Mouse (Mus musculus) lung, embryonic 14.5 days (tissue): ENCODE results near the gene Triap1. TPM values are rescaled to one million over a fixed set of nuclear protein-coding genes. Genes with fewer than 3 reads are reported as not detected.

Experiments used
- ATAC-seq: fragments of 200-750 bp; cut with Nextera tagmentation; 2 replicates; pipeline ENCODE4 v1.8.0; 2017; ENCODE audit warnings: mild to moderate bottlenecking, moderate TSS enrichment, moderate library complexity; ENCODE audit not compliant: insufficient read depth
- DNase-seq: peaks from one replicate; pipeline ENCODE4 v3.0.0-alpha.2; 2015
- H3K27ac ChIP-seq: fragments of 300-500 bp; sonication (generic); 2 replicates; pipeline ENCODE4 v1.5.1; 2014; ENCODE audit warnings: low read depth, mild to moderate bottlenecking, moderate library complexity
- H3K27me3 ChIP-seq: fragments of 300-500 bp; sonication (generic); 2 replicates; pipeline ENCODE4 v1.6.1; 2014; ENCODE audit warnings: low read length, control low read depth; ENCODE audit not compliant: insufficient read depth
- H3K36me3 ChIP-seq: fragments of 300-500 bp; sonication (generic); 2 replicates; pipeline ENCODE4 v1.6.1; 2014; ENCODE audit warnings: control low read depth; ENCODE audit not compliant: insufficient read depth
- H3K4me1 ChIP-seq: fragments of 300-500 bp; sonication (generic); 2 replicates; pipeline ENCODE4 v1.6.1; 2014; ENCODE audit warnings: antibody characterized with exemption, control low read depth; ENCODE audit not compliant: insufficient read depth
- H3K4me2 ChIP-seq: fragments of 300-500 bp; sonication (generic); 2 replicates; pipeline ENCODE4 v1.6.1; 2014; ENCODE audit warnings: mild to moderate bottlenecking
- H3K4me3 ChIP-seq: fragments of 300-500 bp; sonication (generic); 2 replicates; pipeline ENCODE4 v1.5.1; 2014; ENCODE audit warnings: low read depth, low read length
- H3K9ac ChIP-seq: fragments of 300-500 bp; sonication (generic); 2 replicates; pipeline ENCODE4 v1.6.1; 2014
- H3K9me3 ChIP-seq: fragments of 300-500 bp; sonication (generic); 2 replicates; pipeline ENCODE4 v1.6.1; 2016; ENCODE audit warnings: low read depth, low read length, control low read depth
- CTCF ChIP-seq: IDR thresholded peaks from 2 replicates; pipeline ENCODE4 v1.5.1; 2016; ENCODE audit warnings: antibody characterized with exemption, low read depth
- WGBS: fragments of 180-500 bp; shearing (Covaris S2); extraction: QIAGEN DNeasy Blood & Tissue Kit; methylation state at CpG from one replicate; pipeline ENCODE4 v1.1.7; 2014; 5-methylcytosine and 5-hydroxymethylcytosine counted together
- polyA plus RNA-seq: library from polyadenylated mRNA; unstranded; fragments of >200 nt; fragmentation: Nextera tagmentation; extraction: Ambion mirVana; gene quantifications from 2 replicates; pipeline ENCODE4 v1.2.1, GENCODE M21; 2014

The Triap1 gene
- polyA plus RNA-seq, 1 experiment from 2014 or later: 61.9 TPM

DNA sequence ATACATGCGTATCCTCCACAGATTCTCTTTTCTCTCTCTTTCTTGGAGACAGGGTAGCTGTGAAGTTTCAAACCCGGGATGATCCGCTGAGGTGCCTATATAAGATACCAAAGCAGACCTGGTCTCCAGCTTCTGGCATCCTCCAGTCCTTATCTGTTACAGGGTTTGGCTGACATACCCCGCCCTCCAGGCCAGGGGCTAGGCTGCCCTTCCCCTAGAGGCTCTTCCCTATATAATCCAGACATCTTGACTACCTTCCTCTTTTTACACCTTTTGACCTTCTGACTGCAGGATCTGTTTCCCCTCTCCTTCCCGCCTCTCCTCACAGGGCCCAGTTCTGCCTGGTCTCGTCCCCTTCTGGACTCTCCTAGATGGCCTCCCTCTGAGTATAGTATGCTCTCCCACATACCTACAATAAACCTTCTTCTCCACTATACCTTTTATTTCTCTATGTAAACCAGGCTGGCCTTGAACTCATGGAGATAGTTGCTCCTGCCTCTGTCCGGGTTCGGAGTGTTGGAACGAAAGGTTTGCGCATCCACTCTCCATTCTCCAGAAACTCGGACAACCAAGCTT, 14.7 kb upstream of the Triap1 start:
- Histone ChIP-seq H3K36me3 (peaks cover 20% of the 10 kb centered on the region), H3K4me3 (peak overlapping the region; percentile 95), H3K4me2 (peak overlapping the region; percentile 89), H3K27ac (peak overlapping the region; percentile 86), H3K9me3 (no peaks in the 10 kb centered on the region), H3K9ac (peak overlapping the region; percentile 94), H3K27me3 (no peaks in the 10 kb centered on the region), H3K4me1 (peaks cover 5% of the 10 kb centered on the region; the same call in 1 of the 2 replicates)
- no peak for TF ChIP-seq CTCF
- 19% methylated on average over 11 of the region's 11 CpGs for WGBS
- DNase-seq: no peak
- peak; percentile 55 for ATAC-seq

DNA sequence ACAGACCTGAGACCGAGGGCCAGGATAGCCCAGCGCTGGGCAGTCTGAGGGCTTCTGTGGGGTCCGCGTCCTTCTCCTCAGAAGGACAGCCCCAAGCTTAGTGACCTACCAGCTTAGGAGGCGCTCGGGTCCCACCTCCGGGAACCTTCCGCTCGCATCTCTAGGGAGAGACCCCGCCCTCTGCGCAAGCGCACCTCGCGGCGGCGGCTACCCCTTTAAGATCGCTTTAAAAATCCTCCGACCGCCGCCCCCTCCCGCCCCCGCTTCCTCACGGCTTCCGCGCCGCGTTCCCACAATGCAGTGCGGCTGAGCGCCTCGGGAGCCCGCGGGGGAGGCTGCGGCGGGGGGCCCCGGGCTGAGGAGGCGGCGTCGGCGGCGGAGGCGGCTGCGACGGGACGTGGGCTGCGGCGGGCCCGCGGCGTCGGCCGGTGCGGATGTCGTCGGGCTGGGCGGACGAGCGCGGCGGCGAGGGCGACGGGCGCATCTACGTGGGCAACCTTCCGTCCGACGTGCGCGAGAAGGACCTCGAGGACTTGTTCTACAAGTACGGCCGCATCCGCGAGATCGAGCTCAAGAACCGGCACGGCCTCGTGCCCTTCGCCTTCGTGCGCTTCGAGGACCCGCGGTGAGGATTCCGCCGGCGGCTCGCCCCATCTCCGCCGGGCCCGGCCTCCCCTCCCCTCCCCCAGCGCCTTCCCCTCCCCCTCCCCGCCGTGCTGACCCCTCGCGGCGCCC, 14.0 kb upstream of the Triap1 start, which contains the start of gene Srsf9:
Gene Srsf9 (plus strand): TSS at position 303 of the 735 bp plus-strand sequence.
- DNase-seq (peak; percentile 97), ATAC-seq (peak; percentile 93)
- peak within 1 kb of the TSS; percentile 89 for H3K4me2 ChIP-seq
- H3K9me3 ChIP-seq: no peaks in the 10 kb centered on the region
- peak within 1 kb of the TSS; percentile 86 for H3K27ac ChIP-seq
- H3K9ac ChIP-seq: peak within 1 kb of the TSS; percentile 94
- TF ChIP-seq CTCF: no peak
- peaks cover 27% of the 10 kb centered on the region for H3K36me3 ChIP-seq
- peaks cover 5% of the 10 kb centered on the region; the same call in 1 of the 2 replicates for H3K4me1 ChIP-seq
- H3K4me3 ChIP-seq: peak within 1 kb of the TSS; percentile 95
- under 1% methylated on average over 90 of the region's 97 CpGs for WGBS
- no peaks in the 10 kb centered on the region for H3K27me3 ChIP-seq

DNA sequence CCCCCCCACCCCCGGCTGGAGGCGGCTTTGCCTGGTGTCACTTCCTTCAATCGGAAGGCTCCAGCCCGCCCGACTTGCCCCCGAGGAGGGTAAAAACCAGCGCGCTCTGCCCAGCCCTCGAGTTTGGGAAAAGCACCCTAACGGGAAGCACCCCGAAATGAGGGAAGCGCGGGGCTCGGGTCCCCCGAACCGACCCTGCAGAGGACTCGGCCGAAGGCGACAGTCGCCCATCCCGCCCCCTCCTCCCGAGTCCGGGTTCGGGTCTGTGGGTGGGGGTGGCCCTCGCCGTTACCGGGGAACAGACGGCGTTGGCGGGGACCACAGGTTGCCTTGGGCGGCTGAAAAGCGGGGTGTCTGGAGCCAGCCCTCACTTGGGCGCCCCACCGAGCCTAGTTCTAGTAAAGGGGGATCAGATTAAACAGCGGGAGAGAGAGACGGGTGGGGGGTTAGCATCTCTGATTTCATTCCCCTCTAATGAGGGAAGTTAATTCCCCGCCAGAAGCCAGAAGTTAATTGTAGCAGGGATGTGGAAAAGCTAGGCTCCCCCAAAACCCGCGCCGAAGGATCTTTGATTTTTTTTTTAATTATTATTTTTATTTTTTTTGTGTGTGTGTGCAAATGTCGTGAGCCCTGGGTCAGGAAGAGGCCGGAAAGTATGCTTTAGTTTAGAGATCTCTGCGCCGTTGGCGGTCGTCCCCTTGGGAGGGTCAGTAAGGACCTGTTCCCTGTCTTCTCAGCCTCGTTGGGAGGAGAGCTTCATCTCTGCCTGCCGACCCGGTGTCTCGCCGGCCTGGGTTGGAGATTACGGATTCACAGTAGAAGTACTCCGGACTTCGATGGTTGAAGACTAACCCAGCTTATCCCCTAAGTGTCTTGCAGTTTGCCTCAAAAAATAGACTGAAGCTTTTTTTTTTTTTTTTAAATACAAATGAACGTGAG, 13.1 kb upstream of the Triap1 start:
- Histone ChIP-seq H3K9ac (peak overlapping the region; percentile 94), H3K27me3 (no peaks in the 10 kb centered on the region), H3K4me1 (peaks cover 5% of the 10 kb centered on the region; the same call in 1 of the 2 replicates), H3K36me3 (peaks cover 35% of the 10 kb centered on the region), H3K4me2 (peak overlapping the region; percentile 89), H3K4me3 (peak overlapping the region; percentile 95), H3K9me3 (no peaks in the 10 kb centered on the region), H3K27ac (peak overlapping the region; percentile 86)
- under 1% methylated on average over 55 of the region's 55 CpGs for WGBS
- DNase-seq: peak; percentile 40
- ATAC-seq: peak; percentile 21
- TF ChIP-seq CTCF: no peak

DNA sequence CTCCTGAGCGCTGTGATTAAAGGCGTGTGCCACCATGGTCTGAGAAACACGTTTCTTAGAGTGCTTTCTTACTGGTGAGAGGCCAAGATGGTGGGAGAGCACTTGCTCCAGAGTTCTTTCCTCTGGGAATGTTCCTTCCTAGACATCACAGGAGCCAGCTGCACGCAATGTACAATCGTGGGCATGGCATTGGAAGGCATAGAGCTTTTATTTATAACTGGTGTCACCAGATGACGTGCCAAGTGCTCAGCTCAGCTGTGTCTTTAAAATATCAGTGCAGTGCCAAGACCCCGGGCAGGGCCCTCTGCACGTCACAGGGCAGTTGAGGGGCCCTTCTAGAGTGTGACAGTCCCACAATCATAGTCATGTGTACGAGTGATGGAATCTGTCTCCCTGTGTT, 10.1 kb upstream of the Triap1 start:
- H3K9me3 ChIP-seq: no peaks in the 10 kb centered on the region
- DNase-seq (no peak), ATAC-seq (no peak)
- H3K4me2 ChIP-seq: no peak overlapping the region
- TF ChIP-seq CTCF: no peak
- no peak overlapping the region for H3K4me3 ChIP-seq
- no peaks in the 10 kb centered on the region for H3K27me3 ChIP-seq
- no peak overlapping the region; the same call in 1 of the 2 replicates for H3K27ac ChIP-seq
- H3K4me1 ChIP-seq: peaks cover 5% of the 10 kb centered on the region; the same call in 1 of the 2 replicates
- H3K9ac ChIP-seq: no peak overlapping the region
- peaks cover 66% of the 10 kb centered on the region for H3K36me3 ChIP-seq
- 72% methylated on average over 9 of the region's 9 CpGs for WGBS

DNA sequence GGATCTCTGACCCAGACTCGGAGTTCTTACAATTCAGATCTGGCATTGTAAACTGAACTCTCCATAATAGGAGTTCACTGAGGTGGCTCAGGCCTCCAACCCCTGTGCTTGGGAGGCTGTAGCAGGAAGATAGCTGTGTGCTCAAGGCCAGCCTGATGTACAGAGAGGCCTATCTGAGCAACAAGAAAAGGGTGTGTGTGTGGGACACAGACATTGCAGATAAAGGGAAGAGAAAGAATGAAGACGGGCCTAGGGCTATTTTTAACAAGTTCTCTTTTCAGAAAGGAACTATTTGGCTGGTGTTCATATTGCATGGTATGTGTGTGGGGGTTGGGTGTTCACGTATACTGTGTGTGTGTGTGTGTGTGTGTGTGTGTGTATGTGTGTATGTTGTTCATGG, 7.4 kb upstream of the Triap1 start:
- peaks cover 2% of the 10 kb centered on the region; the same call in 1 of the 2 replicates for H3K4me1 ChIP-seq
- WGBS: 73% methylated on average over 3 of the region's 3 CpGs
- no peak overlapping the region for H3K4me3 ChIP-seq
- no peak overlapping the region for H3K4me2 ChIP-seq
- ATAC-seq (no peak), DNase-seq (no peak)
- no peak overlapping the region for H3K9ac ChIP-seq
- H3K27ac ChIP-seq: peak overlapping the region; percentile 15; the same call in 1 of the 2 replicates
- no peaks in the 10 kb centered on the region for H3K27me3 ChIP-seq
- H3K9me3 ChIP-seq: no peaks in the 10 kb centered on the region
- peaks cover 72% of the 10 kb centered on the region for H3K36me3 ChIP-seq
- TF ChIP-seq CTCF: no peak

DNA sequence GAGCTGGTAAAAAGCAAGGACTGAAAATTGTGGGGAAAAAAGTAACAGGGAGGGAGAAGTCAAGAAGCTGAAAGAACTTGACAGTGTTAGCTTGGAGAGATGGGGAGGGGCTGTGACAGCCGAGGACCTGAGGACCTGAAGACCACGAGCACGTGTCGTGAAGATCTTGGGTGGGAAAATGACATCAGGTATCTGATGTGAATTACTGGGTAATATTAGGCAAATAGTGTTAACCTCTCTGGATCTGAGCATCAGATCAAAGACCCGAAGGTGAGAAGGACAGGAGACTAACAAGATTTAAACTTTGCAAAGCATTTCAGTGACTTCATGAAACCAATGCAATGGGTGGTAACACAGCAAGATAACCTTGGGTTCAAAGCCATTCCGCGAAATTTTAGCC, 1.0 kb upstream of the Triap1 start:
- Histone ChIP-seq H3K27ac (no peak overlapping the region), H3K36me3 (peaks cover 43% of the 10 kb centered on the region), H3K9ac (peak overlapping the region; percentile 88; the same call in 1 of the 2 replicates), H3K9me3 (no peaks in the 10 kb centered on the region), H3K4me2 (peak overlapping the region; percentile 87), H3K27me3 (no peaks in the 10 kb centered on the region), H3K4me3 (peak overlapping the region; percentile 88), H3K4me1 (no peaks in the 10 kb centered on the region; the same call in 1 of the 2 replicates)
- no peak for TF ChIP-seq CTCF
- WGBS: 14% methylated on average over 7 of the region's 7 CpGs
- DNase-seq (no peak), ATAC-seq (no peak)
